Mouse (Mus musculus) heart, embryonic 11.5 days (tissue): ENCODE results near the gene Fam178b. TPM values are rescaled to one million over a fixed set of nuclear protein-coding genes. Genes with fewer than 3 reads are reported as not detected.
"Not testable (repeated sequence)": the region's sequence is repeated elsewhere in the genome, so short reads cannot be mapped to it uniquely, and the experiment has no call there.

Experiments
- ATAC-seq: fragments of 200-750 bp; cut with Nextera tagmentation; replicated peaks from 2 replicates; pipeline ENCODE4 v1.8.0; 2017; ENCODE audit warnings: moderate library complexity; ENCODE audit not compliant: insufficient number of reproducible peaks, low FRiP score, low TSS enrichment
- H3K27ac ChIP-seq: fragments of 300-500 bp; sonication (generic); 2 replicates; pipeline ENCODE4 v1.5.1; 2014; ENCODE audit warnings: mild to moderate bottlenecking, low read depth, low read length
- H3K27me3 ChIP-seq: fragments of 300-500 bp; sonication (generic); 2 replicates; pipeline ENCODE4 v1.6.1; 2014; ENCODE audit warnings: mild to moderate bottlenecking, low read length, mixed read lengths; ENCODE audit not compliant: control insufficient read depth, insufficient read depth
- H3K36me3 ChIP-seq: fragments of 300-500 bp; sonication (generic); 2 replicates; pipeline ENCODE4 v1.6.1; 2014; ENCODE audit warnings: mild to moderate bottlenecking, low read length, moderate library complexity, mixed read lengths; ENCODE audit not compliant: control insufficient read depth, insufficient read depth
- H3K4me1 ChIP-seq: fragments of 300-500 bp; sonication (generic); 2 replicates; pipeline ENCODE4 v1.6.1; 2014; ENCODE audit warnings: low read length; ENCODE audit not compliant: control insufficient read depth, insufficient read depth
- H3K4me2 ChIP-seq: fragments of 300-500 bp; sonication (generic); 2 replicates; pipeline ENCODE4 v1.6.1; 2014; ENCODE audit warnings: mild to moderate bottlenecking, moderate library complexity
- H3K4me3 ChIP-seq: fragments of 300-500 bp; sonication (generic); 2 replicates; pipeline ENCODE4 v1.5.1; 2014; ENCODE audit warnings: low read depth, low read length
- H3K9ac ChIP-seq: fragments of 300-500 bp; sonication (generic); 2 replicates; pipeline ENCODE4 v1.6.1; 2014; ENCODE audit warnings: mild to moderate bottlenecking, low read depth, low read length, moderate library complexity
- H3K9me3 ChIP-seq: fragments of 300-500 bp; sonication (generic); replicated peaks from 2 replicates; pipeline ENCODE4 v1.6.1; 2016; ENCODE audit warnings: low read length; ENCODE audit not compliant: control insufficient read depth
- WGBS: fragments of 180-500 bp; shearing (Covaris S2); extraction: QIAGEN DNeasy Blood & Tissue Kit; methylation state at CpG from one replicate; pipeline ENCODE4 v1.1.7; 2014; ENCODE audit not compliant: insufficient replicate concordance; 5-methylcytosine and 5-hydroxymethylcytosine counted together
- polyA plus RNA-seq: library from polyadenylated mRNA; unstranded; fragments of >200 nt; fragmentation: Nextera tagmentation; extraction: Ambion mirVana; gene quantifications from 2 replicates; pipeline ENCODE4 v1.2.1, GENCODE M21; 2014

Fam178b gene
- polyA plus RNA-seq, 1 experiment from 2014 or later: 3.5 TPM

- Histone ChIP-seq H3K4me3 (no peak overlapping the region), H3K36me3 (no peaks in the 10 kb centered on the region), H3K9ac (no peak overlapping the region), H3K4me2 (no peak overlapping the region), H3K4me1 (peaks cover 10% of the 10 kb centered on the region; the same call in 1 of the 2 replicates), H3K27me3 (no peaks in the 10 kb centered on the region; the same call in 1 of the 2 replicates), H3K9me3 (peaks cover 2% of the 10 kb centered on the region; the same call in 1 of the 2 replicates), H3K27ac (no peak overlapping the region)
- no peak for ATAC-seq
- WGBS: 60% methylated on average over 3 of the region's 3 CpGs
These were observed 52.8 kb downstream of the Fam178b start for GRCm38 (mm10) chr1:36630053-36630739.

DNA sequence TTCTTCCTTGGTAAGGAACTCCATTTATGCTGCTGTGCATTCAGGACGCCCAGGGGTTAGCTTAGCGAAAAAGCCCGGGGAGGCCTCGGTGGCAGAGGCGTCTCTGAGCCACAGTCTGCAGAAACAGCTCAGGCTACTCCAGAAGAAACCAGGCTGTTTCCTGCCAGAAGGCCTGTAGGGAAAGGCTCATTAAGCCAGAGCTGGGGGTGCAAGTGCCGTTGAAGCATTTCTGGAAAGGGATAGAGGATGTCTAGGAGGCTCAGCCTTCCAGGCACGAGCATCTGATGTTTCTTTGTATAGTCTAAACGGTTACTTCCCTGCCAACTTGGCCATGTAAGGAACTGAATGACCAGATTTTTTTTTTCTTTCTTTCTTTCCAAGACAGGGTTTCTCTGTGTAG lies 54.4 kb downstream of the Fam178b start:
- H3K9me3 ChIP-seq: peaks cover 2% of the 10 kb centered on the region; the same call in 1 of the 2 replicates
- H3K9ac ChIP-seq: no peak overlapping the region
- no peak overlapping the region for H3K27ac ChIP-seq
- ATAC-seq: no peak
- H3K4me3 ChIP-seq: no peak overlapping the region
- no peaks in the 10 kb centered on the region for H3K36me3 ChIP-seq
- peaks cover 10% of the 10 kb centered on the region; the same call in 1 of the 2 replicates for H3K4me1 ChIP-seq
- no peaks in the 10 kb centered on the region; the same call in 1 of the 2 replicates for H3K27me3 ChIP-seq
- WGBS: 46% methylated on average over 8 of the region's 8 CpGs
- no peak overlapping the region for H3K4me2 ChIP-seq

DNA sequence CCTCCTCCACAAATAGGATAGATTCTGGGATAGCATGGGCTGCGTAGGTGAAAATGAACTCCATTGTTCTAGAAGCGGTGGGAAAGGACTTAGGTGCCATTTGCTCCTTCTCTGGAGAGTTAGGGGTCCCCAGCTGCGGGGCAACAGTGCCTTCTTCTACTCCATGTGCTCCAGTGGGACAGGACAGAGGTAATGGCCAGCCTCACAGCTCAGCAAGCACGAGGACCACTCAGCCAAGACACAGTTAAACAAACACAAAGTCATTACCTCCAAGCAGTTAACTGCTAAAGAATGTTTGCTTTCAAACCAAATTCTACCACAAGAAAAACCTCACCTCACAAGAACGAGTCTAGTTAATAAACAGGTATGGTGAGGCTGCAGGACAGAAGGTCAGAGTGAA lies 57.5 kb downstream of the Fam178b start:
- ATAC-seq: no peak
- no peak overlapping the region for H3K27ac ChIP-seq
- H3K9me3 ChIP-seq: peaks cover 2% of the 10 kb centered on the region; the same call in 1 of the 2 replicates
- no peak overlapping the region for H3K4me2 ChIP-seq
- no peak overlapping the region for H3K9ac ChIP-seq
- no peaks in the 10 kb centered on the region for H3K36me3 ChIP-seq
- no peaks in the 10 kb centered on the region for H3K27me3 ChIP-seq
- WGBS: 71% methylated on average over 5 of the region's 5 CpGs
- H3K4me3 ChIP-seq: no peak overlapping the region
- H3K4me1 ChIP-seq: no peaks in the 10 kb centered on the region

GRCm38 (mm10) chr1:36615958-36616357 lies 67.0 kb downstream of the Fam178b start:
- not testable (repeated sequence) for H3K36me3 ChIP-seq, ATAC-seq, H3K4me3 ChIP-seq, H3K27me3 ChIP-seq, H3K27ac ChIP-seq, H3K9ac ChIP-seq, H3K4me1 ChIP-seq, H3K4me2 ChIP-seq, H3K9me3 ChIP-seq
- WGBS: 66% methylated on average over 5 of the region's 5 CpGs

- H3K27ac ChIP-seq: no peak overlapping the region
- H3K4me1 ChIP-seq: no peaks in the 10 kb centered on the region
- 82% methylated on average over 8 of the region's 8 CpGs for WGBS
- no peaks in the 10 kb centered on the region for H3K36me3 ChIP-seq
- no peak overlapping the region for H3K4me3 ChIP-seq
- no peak for ATAC-seq
- no peaks in the 10 kb centered on the region for H3K27me3 ChIP-seq
- no peaks in the 10 kb centered on the region for H3K9me3 ChIP-seq
- H3K4me2 ChIP-seq: no peak overlapping the region
- H3K9ac ChIP-seq: no peak overlapping the region
These were observed 67.8 kb downstream of the Fam178b start for GRCm38 (mm10) chr1:36615188-36615587.

- H3K9me3 ChIP-seq: no peaks in the 10 kb centered on the region
- WGBS: 74% methylated on average over 1 of the region's 1 CpGs
- H3K4me3 ChIP-seq: no peak overlapping the region
- H3K27ac ChIP-seq: no peak overlapping the region
- H3K36me3 ChIP-seq: no peaks in the 10 kb centered on the region
- ATAC-seq: no peak
- H3K27me3 ChIP-seq: no peaks in the 10 kb centered on the region
- H3K4me1 ChIP-seq: no peaks in the 10 kb centered on the region
- no peak overlapping the region for H3K4me2 ChIP-seq
- H3K9ac ChIP-seq: no peak overlapping the region
These were observed 68.4 kb downstream of the Fam178b start for GRCm38 (mm10) chr1:36614584-36614983.

- Histone ChIP-seq H3K27ac (no peak overlapping the region), H3K4me3 (no peak overlapping the region), H3K36me3 (no peaks in the 10 kb centered on the region), H3K27me3 (no peaks in the 10 kb centered on the region), H3K4me1 (no peaks in the 10 kb centered on the region), H3K9ac (0 out of 2 replicates have a peak overlapping the region, but pooled peaks have one; percentile 16), H3K4me2 (no peak overlapping the region), H3K9me3 (no peaks in the 10 kb centered on the region)
- ATAC-seq: no peak
- WGBS: 81% methylated on average over 10 of the region's 10 CpGs
These were observed 69.5 kb downstream of the Fam178b start for GRCm38 (mm10) chr1:36613374-36613895.

- H3K27me3 ChIP-seq: no peaks in the 10 kb centered on the region
- H3K9me3 ChIP-seq: no peaks in the 10 kb centered on the region
- no peak overlapping the region for H3K27ac ChIP-seq
- no peak overlapping the region for H3K4me2 ChIP-seq
- no peaks in the 10 kb centered on the region for H3K36me3 ChIP-seq
- no peak overlapping the region for H3K9ac ChIP-seq
- WGBS: 71% methylated on average over 6 of the region's 6 CpGs
- ATAC-seq: no peak
- no peak overlapping the region for H3K4me3 ChIP-seq
- no peaks in the 10 kb centered on the region for H3K4me1 ChIP-seq
These were observed 70.6 kb downstream of the Fam178b start for GRCm38 (mm10) chr1:36612362-36612761.
